Mouse (Mus musculus): ENCODE data around the gene Rnaset2a. TPM values are rescaled to one million over a fixed set of nuclear protein-coding genes. Genes with fewer than 3 reads are reported as not detected.
"Not testable (repeated sequence)": the region's sequence is repeated elsewhere in the genome, so short reads cannot be mapped to it uniquely, and the experiment has no call there.

The Rnaset2a gene
- polyA plus RNA-seq, 1 experiment from 2014 or later: 36.2 TPM

DNA sequence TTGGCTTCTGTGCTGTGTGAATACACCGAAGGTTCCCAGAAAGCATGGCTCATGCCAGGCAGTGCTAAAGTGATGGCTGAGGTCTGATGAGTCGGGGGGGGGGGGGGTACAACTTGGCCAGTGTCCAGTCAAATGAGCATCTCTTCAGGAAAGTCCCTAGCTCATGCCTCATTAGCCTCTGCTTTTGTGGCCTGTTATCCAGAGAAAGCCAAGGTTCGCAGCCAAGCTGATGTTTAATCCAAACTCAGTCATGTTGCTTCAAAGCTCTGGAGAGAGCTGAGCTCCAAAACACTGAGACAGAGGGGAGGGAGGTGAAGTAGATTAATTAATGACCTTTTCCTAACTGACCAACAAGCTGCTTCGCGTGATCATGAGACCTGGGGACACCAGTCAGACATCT, 52.2 kb downstream of the Rnaset2a start:
- H3K36me3 ChIP-seq; H3K9ac ChIP-seq; H3K27ac ChIP-seq (ENCODE audit: poor library complexity, severe bottlenecking); H3K4me3 ChIP-seq; H3K4me2 ChIP-seq; ATAC-seq (ENCODE audit: insufficient number of reproducible peaks, low FRiP score); H3K9me3 ChIP-seq (replicated peaks); H3K4me1 ChIP-seq (replicated peaks); H3K27me3 ChIP-seq (replicated peaks): not testable (repeated sequence)
- 68% methylated on average over 3 of the region's 5 CpGs for WGBS

DNA sequence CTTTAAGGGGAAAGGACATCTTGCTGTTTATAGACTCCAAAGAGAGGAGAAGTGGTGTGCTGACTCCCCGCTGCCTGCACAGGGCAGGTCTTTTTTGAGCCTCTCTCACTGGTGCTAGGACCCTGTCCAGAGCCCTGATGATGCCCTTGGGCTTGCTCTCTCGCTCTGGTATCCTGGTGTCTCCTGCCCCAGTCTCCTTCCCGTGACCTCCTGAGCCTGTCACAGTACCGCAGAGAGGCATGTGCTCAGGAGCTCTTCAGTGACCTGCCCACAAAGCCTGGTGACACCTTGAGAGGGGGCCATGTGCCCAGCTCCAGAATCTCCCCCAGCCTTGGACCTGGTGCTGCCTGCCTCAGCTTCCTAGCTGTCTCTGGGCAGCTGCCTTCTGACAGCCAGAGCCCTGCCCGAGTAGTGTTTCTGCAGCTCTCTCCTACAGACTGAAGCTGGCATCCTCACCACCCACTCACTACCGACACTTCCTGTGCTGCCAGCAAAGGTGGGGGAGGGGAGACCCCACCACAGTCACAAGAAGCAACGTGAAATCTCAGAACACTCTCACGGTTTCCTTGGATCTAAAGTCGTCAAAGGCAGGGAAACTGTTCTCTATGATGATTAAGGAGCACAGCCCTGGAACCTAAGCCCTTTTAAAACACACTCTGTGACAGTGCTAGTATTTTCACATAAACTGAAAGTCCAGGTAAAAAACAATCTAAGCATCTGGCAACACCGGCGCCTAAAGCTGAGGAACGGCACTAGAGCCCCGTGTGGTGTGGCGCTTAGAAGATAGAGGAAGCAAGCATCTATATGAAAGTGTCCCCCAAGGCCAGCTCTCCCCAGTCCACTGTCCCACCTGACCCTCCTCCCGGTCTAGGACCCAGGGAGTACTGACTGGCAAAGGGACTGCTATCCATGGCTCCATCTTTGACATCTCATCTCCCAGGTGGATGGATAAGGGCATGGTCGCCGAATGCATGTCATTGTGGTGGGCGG, 55.1 kb downstream of the Rnaset2a start:
- not testable (repeated sequence) for H3K9me3 ChIP-seq (replicated peaks); H3K9ac ChIP-seq; H3K27me3 ChIP-seq (replicated peaks); H3K36me3 ChIP-seq; H3K4me3 ChIP-seq; ATAC-seq (ENCODE audit: insufficient number of reproducible peaks, low FRiP score); H3K27ac ChIP-seq (ENCODE audit: poor library complexity, severe bottlenecking); H3K4me2 ChIP-seq; H3K4me1 ChIP-seq (replicated peaks)
- WGBS: 51% methylated on average over 4 of the region's 18 CpGs

DNA sequence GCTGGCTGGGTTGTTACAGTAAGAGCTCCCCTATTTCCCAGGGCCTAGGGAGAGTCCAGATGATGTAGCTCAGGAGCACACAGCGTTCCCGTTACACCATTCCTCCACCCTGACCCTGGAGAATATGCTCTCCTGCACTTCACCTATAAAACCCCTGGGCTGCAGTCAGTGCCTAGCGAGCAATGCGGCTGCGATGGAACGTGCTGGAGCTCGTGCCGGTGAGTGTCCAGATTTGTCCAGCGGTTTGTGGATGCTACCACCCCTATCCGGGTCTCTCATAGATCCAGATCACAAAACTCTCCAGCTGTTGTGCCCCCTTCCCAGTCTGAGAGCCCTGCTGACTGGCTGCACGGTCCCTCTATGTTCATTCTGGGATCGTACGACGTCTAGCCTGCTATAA, 56.6 kb downstream of the Rnaset2a start:
- not testable (repeated sequence) for H3K9ac ChIP-seq; H3K4me1 ChIP-seq (replicated peaks); ATAC-seq (ENCODE audit: insufficient number of reproducible peaks, low FRiP score); H3K9me3 ChIP-seq (replicated peaks); H3K27me3 ChIP-seq (replicated peaks); H3K4me2 ChIP-seq; H3K36me3 ChIP-seq; H3K27ac ChIP-seq (ENCODE audit: poor library complexity, severe bottlenecking); H3K4me3 ChIP-seq
- WGBS: 88% methylated on average over 14 of the region's 14 CpGs

DNA sequence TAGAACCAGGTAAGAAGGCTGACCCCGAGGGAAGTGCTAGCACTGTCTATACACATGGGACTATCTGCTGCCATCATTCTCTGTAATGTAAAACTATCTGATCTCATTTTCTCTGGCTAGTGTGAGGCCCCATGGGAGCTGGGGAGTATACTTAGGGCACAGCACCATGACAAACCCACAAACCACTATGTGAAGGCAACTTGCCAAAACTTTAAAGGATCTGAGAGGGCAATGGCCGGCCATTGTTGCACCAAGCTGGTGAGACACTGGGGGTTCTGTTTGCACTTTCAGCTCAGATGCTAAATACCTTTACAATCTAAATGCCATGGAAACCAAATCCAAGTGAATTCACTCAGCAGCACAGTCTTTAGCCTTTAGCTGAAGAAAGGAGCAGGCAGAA, 78.0 kb downstream of the Rnaset2a start:
- 74% methylated on average over 2 of the region's 2 CpGs for WGBS
- H3K27ac ChIP-seq (ENCODE audit: poor library complexity, severe bottlenecking); H3K9me3 ChIP-seq (replicated peaks); H3K4me3 ChIP-seq; H3K4me1 ChIP-seq (replicated peaks); H3K9ac ChIP-seq; ATAC-seq (ENCODE audit: insufficient number of reproducible peaks, low FRiP score); H3K27me3 ChIP-seq (replicated peaks); H3K36me3 ChIP-seq; H3K4me2 ChIP-seq: not testable (repeated sequence)

Other genes with a start within 250 kb of the Rnaset2a start
- 0.21 and 0.43 TPM in 2 replicates for gene Tagap, start 222.1 kb downstream of the Rnaset2a start, polyA plus RNA-seq (2016; fragmentation: Nextera tagmentation; extraction: Ambion mirVana)
- gene Rsph3a, start 202.5 kb downstream of the Rnaset2a start, polyA plus RNA-seq (2016; fragmentation: Nextera tagmentation; extraction: Ambion mirVana): 48.8 and 57.7 TPM in 2 replicates
- gene Gm49673, start 309 bp downstream of the Rnaset2a start, polyA plus RNA-seq (2016; fragmentation: Nextera tagmentation; extraction: Ambion mirVana): not detected in 2 replicates
- 23.1 and 23.8 TPM in 2 replicates for gene Fgfr1op, start 17.4 kb upstream of the Rnaset2a start, polyA plus RNA-seq (2016; fragmentation: Nextera tagmentation; extraction: Ambion mirVana)
- gene Ccr6, start 87.9 kb upstream of the Rnaset2a start, polyA plus RNA-seq (2016; fragmentation: Nextera tagmentation; extraction: Ambion mirVana): not detected in 2 replicates
- gene Mpc1, start 134.8 kb upstream of the Rnaset2a start, polyA plus RNA-seq (2016; fragmentation: Nextera tagmentation; extraction: Ambion mirVana): 164 and 166 TPM in 2 replicates
- gene Sft2d1, start 163.0 kb upstream of the Rnaset2a start, polyA plus RNA-seq (2016; fragmentation: Nextera tagmentation; extraction: Ambion mirVana): 69.6 and 73.6 TPM in 2 replicates
- gene Prr18, start 189.4 kb upstream of the Rnaset2a start, polyA plus RNA-seq (2016; fragmentation: Nextera tagmentation; extraction: Ambion mirVana): 0.10 and 0.14 TPM in 2 replicates
- 1.0 and 1.1 TPM in 2 replicates for gene T2, start 207.9 kb upstream of the Rnaset2a start, polyA plus RNA-seq (2016; fragmentation: Nextera tagmentation; extraction: Ambion mirVana)